Mouse (Mus musculus) G1E (cell line): ENCODE measurements around the gene Sgtb. TPM values are rescaled to one million over a fixed set of nuclear protein-coding genes. Genes with fewer than 3 reads are reported as not detected.
A peak's percentile ranks its signal among the peaks of the same experiment; 100 is the strongest.

Source experiments
- ATAC-seq: 2 replicates; pipeline ENCODE4 v1.8.0; 2016; ENCODE audit warnings: mild to moderate bottlenecking; ENCODE audit not compliant: insufficient number of reproducible peaks, poor library complexity, low FRiP score, severe bottlenecking; ENCODE audit errors: extremely low read depth
- DNase-seq: peaks from one replicate; pipeline ENCODE4 v3.0.0; 2012; ENCODE audit warnings: low spot score
- H3K27me3 ChIP-seq: 2 replicates; pipeline ENCODE4 v1.6.1; 2012; ENCODE audit warnings: mild to moderate bottlenecking, low read length, inconsistent platforms; ENCODE audit not compliant: insufficient read depth
- H3K36me3 ChIP-seq: replicated peaks from 2 replicates; pipeline ENCODE3; 2012; ENCODE audit warnings: mild to moderate bottlenecking, inconsistent platforms
- H3K4me1 ChIP-seq: 2 replicates; pipeline ENCODE4 v1.6.1; 2012; ENCODE audit warnings: low read depth, low read length, inconsistent platforms, mixed read lengths; ENCODE audit not compliant: insufficient read depth
- H3K4me3 ChIP-seq: 2 replicates; pipeline ENCODE4 v1.5.1; 2012; ENCODE audit warnings: low read depth, mild to moderate bottlenecking, inconsistent platforms, low read length, moderate library complexity, mixed read lengths
- H3K9me3 ChIP-seq: replicated peaks from 2 replicates; pipeline ENCODE4 v1.6.1; 2012; ENCODE audit warnings: inconsistent platforms
- CTCF ChIP-seq: IDR thresholded peaks from 2 replicates; pipeline ENCODE4 v1.5.1; 2012; ENCODE audit warnings: low read depth, low read length, inconsistent platforms, mixed read lengths
- GATA1 ChIP-seq: IDR thresholded peaks from 2 replicates; pipeline ENCODE4 v1.6.1; 2012; ENCODE audit warnings: borderline replicate concordance, low read length, inconsistent platforms, mixed read lengths
- GATA2 ChIP-seq: IDR thresholded peaks from 2 replicates; pipeline ENCODE4 v1.6.1; 2012; ENCODE audit warnings: low read depth, low read length, inconsistent platforms, borderline replicate concordance
- POLR2AphosphoS5 ChIP-seq: IDR thresholded peaks from 2 replicates; pipeline ENCODE4 v1.6.1; 2012; ENCODE audit warnings: low read depth, low read length, inconsistent platforms; ENCODE audit not compliant: insufficient replicate concordance
- TAL1 ChIP-seq: conservative IDR thresholded peaks from 2 replicates; pipeline ENCODE4 v1.6.1; 2012; ENCODE audit warnings: low read depth, low read length, inconsistent platforms, mixed read lengths
- polyA plus RNA-seq: library from polyadenylated mRNA; stranded (reverse); fragments of >175 nt; gene quantifications from 2 replicates; pipeline ENCODE4 v1.2.3, GENCODE M21; 2012
- total RNA-seq, 2 experiments: library from RNA; stranded (forward) in 1 of 2; stranded (reverse) in 1 of 2; fragments of 200-1000 nt in 1 of 2; fragments of >200 nt in 1 of 2; fragmentation: Nextera tagmentation in 1 of 2; gene quantifications; 2 replicates each; pipeline ENCODE4 v1.2.3; 2014 to 2017

Sgtb gene
- total and polyA plus RNA-seq, 3 experiments: 0.15 to 0.23 (median 0.16) TPM

DNA sequence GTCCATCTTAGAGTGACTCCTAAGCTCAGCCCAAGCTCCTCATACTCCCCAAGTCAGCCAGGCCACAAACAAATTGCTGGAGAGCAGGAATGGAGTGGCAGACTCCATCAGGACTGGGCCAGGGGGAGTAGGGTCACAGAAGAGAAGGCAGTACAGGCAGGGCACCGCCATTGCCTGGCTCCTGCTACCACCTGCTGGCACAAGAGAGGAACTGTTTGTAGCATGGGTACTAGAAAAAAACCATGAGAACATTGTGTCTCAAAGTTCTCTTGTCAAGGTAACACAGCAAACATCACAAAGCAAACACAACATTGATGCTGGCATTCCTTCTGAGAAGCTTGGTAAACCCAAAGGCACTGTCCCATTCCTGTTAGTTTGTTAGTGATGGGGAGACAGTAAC, 20.2 kb upstream of the Sgtb start:
- DNase-seq (peak; percentile 33), ATAC-seq (peak; percentile 49; the same call in 1 of the 2 replicates)
- Histone ChIP-seq H3K4me3 (no peak overlapping the region), H3K4me1 (peaks cover 6% of the 10 kb centered on the region; the same call in 1 of the 2 replicates), H3K9me3 (no peaks in the 10 kb centered on the region), H3K27me3 (no peaks in the 10 kb centered on the region), H3K36me3 (peaks cover 28% of the 10 kb centered on the region)
- TF ChIP-seq POLR2AphosphoS5: no peak
- TF ChIP-seq CTCF: peak; percentile 53; the same call in 1 of the 2 replicates
- no peak for TF ChIP-seq TAL1

DNA sequence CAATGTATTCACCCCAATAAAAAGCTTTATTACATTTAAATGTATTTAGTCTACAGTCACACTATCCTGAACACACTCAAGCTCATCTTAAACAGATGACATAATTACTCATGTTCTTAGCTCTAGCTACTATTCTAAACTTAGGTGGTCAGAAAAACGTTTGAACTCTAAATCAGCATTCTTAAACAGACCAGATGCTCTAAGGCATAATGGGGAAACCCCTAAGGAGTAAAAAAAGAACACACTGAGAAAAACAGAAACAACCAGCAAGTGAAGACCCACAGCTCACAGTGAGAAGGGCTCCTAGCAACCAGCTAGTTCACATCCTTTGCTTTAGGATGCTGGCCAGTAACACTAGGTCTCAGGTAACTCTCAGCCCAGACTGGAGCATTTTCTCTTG, 17.8 kb upstream of the Sgtb start:
- Histone ChIP-seq H3K4me3 (no peak overlapping the region), H3K27me3 (no peaks in the 10 kb centered on the region), H3K36me3 (peaks cover 37% of the 10 kb centered on the region), H3K9me3 (no peaks in the 10 kb centered on the region), H3K4me1 (peaks cover 12% of the 10 kb centered on the region)
- ATAC-seq (no peak), DNase-seq (no peak)
- TF ChIP-seq CTCF (no peak), GATA1 (no peak), GATA2 (no peak), TAL1 (no peak), POLR2AphosphoS5 (no peak)

DNA sequence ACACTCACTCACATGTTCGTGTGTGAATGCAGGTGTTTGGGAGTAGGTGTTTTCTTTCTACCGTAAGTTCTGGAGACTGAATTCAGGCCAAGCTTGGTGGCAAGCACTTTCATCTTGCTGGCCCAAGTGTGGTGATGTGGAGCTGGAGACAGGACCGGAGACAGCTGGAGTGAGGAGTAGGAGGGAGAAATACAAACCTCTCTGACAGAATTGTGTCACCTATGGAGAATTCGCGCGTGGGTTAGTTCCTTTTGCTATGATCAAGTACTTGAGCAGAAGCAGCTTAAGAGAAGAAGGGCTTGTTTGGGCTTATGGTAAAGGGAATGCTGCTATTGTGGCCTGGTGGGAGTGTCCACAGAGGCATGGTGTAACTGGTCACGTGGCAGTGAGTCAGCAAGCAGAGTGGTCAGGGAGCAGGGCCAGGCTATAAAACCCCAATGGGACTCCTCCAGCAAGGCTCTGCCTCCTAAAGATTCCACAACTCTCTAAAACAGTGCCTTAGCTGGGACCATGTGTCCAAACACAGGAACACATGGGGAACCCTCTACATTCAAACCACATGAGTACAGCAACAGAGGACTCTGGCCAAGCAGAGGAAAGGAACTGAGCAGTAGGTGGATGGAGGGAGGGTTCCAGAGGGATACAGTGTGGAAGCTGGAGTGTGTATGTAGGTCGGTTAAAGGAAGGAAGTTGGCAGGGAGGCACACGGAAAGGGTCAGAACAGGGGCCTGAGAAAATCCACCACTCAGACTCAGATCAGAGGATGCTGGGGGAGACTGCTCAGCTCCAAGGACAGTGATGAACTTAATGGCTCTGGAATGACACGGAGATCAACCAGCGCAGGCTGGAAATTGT, 14.8 kb upstream of the Sgtb start:
- no peak overlapping the region for H3K4me3 ChIP-seq
- peak; percentile 4; the same call in 1 of the 2 replicates for ATAC-seq
- TF ChIP-seq GATA1: no peak
- TF ChIP-seq GATA2: no peak
- no peak for TF ChIP-seq CTCF
- TF ChIP-seq TAL1: no peak
- TF ChIP-seq POLR2AphosphoS5: no peak

DNA sequence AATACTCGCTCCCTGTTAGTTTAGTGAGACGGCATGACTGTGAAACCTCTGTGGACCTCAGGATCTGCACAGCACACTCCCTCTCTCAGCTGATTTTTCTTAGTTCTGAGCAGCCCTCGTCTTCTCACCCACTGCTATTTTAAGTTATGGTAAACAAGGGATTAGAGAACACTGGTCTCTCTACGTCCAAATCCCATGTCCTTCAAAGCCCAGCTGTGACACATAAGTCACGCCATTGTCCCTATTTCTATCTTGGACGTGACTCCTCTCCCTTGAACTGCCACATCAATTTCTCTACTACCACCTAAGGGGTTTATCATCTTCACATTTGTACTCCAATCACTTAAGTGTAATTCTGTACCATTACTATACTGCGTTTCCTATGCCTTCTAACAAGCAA, 13.6 kb upstream of the Sgtb start:
- H3K36me3 ChIP-seq: peaks cover 33% of the 10 kb centered on the region
- peaks cover 12% of the 10 kb centered on the region for H3K4me1 ChIP-seq
- no peak overlapping the region for H3K4me3 ChIP-seq
- H3K27me3 ChIP-seq: no peaks in the 10 kb centered on the region
- no peaks in the 10 kb centered on the region for H3K9me3 ChIP-seq
- no peak for TF ChIP-seq GATA1
- no peak for TF ChIP-seq GATA2
- no peak for TF ChIP-seq TAL1
- no peak for TF ChIP-seq CTCF
- TF ChIP-seq POLR2AphosphoS5: no peak
- DNase-seq (no peak), ATAC-seq (no peak)

More for the DNA sequence above, 14.8 kb upstream of the Sgtb start:
- Histone ChIP-seq H3K27me3 (no peaks in the 10 kb centered on the region), H3K4me1 (peaks cover 12% of the 10 kb centered on the region), H3K36me3 (peaks cover 31% of the 10 kb centered on the region), H3K9me3 (no peaks in the 10 kb centered on the region)
- DNase-seq: no peak

DNA sequence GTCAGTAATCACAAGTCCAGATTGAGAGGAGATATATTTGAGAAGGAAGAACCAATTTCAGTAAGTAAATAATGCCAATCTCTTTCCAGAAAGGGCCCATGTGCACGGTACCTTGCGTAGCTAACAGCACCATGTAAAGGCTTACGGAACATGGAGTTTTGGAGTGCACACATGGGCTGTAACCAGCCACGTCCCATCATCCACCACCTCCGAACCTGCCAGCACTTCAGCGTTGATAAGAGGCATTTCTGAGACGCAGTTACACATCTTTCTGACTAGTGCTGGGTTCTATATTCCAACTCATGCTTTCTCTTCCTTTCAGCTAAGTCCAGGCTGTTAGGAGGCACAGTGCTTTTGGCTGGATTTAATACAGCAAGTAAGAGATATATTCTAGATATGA, 12.4 kb upstream of the Sgtb start:
- H3K36me3 ChIP-seq: peaks cover 33% of the 10 kb centered on the region
- H3K4me1 ChIP-seq: peaks cover 18% of the 10 kb centered on the region
- no peak for DNase-seq
- H3K9me3 ChIP-seq: no peaks in the 10 kb centered on the region
- no peak overlapping the region for H3K4me3 ChIP-seq
- TF ChIP-seq TAL1 (no peak), GATA2 (no peak), POLR2AphosphoS5 (no peak), CTCF (no peak), GATA1 (no peak)
- ATAC-seq: no peak
- H3K27me3 ChIP-seq: no peaks in the 10 kb centered on the region

DNA sequence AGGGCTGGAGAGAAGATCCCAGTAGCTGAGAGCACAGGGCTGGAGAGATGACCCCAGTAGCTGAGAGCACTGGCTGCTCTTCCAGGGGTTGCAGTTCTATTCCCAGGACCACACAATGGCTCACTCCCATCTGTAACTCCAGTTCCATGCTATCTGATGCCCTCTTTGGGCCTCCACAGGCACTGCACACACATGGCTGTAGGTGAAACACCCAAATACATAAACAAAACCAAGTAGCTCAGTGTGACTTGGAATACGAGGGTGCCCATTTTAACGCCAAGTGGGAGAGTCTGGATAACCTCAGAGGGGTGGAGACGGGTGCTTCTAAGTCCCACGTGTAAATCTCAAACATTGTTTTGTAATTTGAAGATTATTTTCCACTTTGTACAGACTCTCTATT, 9.1 kb upstream of the Sgtb start:
- Histone ChIP-seq H3K27me3 (no peaks in the 10 kb centered on the region), H3K4me3 (no peak overlapping the region), H3K4me1 (peaks cover 9% of the 10 kb centered on the region), H3K36me3 (peaks cover 15% of the 10 kb centered on the region), H3K9me3 (no peaks in the 10 kb centered on the region)
- no peak for ATAC-seq
- TF ChIP-seq CTCF (no peak), GATA1 (no peak), POLR2AphosphoS5 (no peak), TAL1 (no peak), GATA2 (no peak)
- no peak for DNase-seq
